Mouse (Mus musculus): ENCODE results near the gene Tas1r3. TPM values are rescaled to one million over a fixed set of nuclear protein-coding genes. Genes with fewer than 3 reads are reported as not detected.

Tas1r3 gene
- polyA plus RNA-seq, 1 experiment from 2014 or later: 0.45 TPM

DNA sequence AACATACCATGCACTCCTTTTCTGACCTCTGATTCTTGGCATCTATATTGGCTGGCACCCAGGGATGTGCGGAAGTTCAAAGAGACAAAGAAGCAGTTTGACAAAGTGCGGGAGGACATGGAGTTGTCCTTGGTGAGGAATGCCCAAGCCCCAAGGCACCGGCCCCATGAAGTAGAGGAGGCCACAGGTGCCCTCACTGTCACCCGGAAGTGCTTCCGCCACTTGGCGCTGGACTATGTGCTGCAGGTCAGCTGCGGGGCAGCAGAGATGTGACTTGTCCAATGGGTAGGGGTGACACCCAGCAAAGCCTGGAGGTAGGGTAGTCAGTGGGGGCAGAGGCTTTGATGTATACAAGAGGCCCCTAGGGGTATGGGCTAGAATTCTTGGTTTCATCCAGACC lies 36.2 kb upstream of the Tas1r3 start:
- 97% methylated on average over 7 of the region's 7 CpGs for WGBS
- Histone ChIP-seq H3K4me3 (ENCODE audit: low read depth, low read length) (no peak overlapping the region), H3K9ac (ENCODE audit: low read length) (no peak overlapping the region), H3K27ac (ENCODE audit: low read depth, low read length) (no peak overlapping the region), H3K27me3 (ENCODE audit: control insufficient read depth, insufficient read depth, low read length) (no peaks in the 10 kb centered on the region), H3K9me3 (ENCODE audit: control insufficient read depth, low read length) (no peaks in the 10 kb centered on the region), H3K4me2 (ENCODE audit: low read depth, low read length, severe bottlenecking) (no peak overlapping the region), H3K36me3 (ENCODE audit: control insufficient read depth, insufficient read depth, low read length) (peaks cover 7% of the 10 kb centered on the region; the same call in 1 of the 2 replicates), H3K4me1 (replicated peaks; ENCODE audit: control insufficient read depth, insufficient read depth, low read length) (0 out of 2 replicates have a peak, but pooled peaks cover 2% of the 10 kb centered on the region)
- DNase-seq (ENCODE audit: low spot score) (peak; percentile 32), ATAC-seq (replicated peaks; ENCODE audit: low FRiP score) (no peak)

DNA sequence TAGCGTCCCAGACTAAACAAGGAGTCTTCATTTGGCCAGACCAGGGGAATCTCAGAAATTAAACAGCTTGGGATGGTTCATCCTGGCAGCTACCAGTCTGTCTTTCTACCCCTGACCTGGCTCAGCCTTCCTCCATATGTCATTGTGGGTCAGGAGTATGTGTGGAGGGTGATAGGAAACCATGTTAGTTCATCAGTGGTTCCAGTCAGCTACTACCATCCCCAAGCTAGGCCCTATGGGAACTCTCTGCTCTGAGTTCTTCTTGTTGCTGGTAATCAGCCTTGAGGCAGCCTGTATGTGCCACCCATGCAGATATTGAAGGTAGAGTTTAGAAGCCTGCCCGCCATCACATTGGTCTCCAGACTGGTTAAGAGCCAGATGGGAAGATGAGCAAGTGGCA lies 35.2 kb upstream of the Tas1r3 start:
- H3K36me3 ChIP-seq (ENCODE audit: control insufficient read depth, insufficient read depth, low read length): peaks cover 3% of the 10 kb centered on the region; the same call in 1 of the 2 replicates
- WGBS: 96% methylated on average over 2 of the region's 2 CpGs
- no peak for ATAC-seq (replicated peaks; ENCODE audit: low FRiP score)

DNA sequence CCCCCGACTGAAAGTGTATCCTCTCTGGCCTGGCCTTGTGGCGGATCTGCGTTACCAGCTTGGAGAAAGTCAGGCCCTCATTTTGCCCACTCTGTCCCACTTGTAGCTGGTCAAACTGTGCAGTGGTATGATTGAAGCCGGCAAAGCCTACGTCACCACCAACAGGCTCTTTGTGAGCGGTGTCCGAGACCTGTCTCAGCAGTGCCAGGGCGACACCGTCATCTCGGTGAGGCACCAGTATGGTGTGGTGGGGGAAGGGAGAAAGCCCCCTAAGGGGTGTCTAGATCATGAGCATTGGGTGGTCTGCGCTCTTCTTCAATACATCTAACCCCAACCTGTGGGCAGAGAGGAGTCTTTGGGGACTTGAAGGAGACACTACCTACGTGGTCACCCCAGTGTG lies 33.3 kb upstream of the Tas1r3 start:
- Histone ChIP-seq H3K4me3 (ENCODE audit: low read depth, low read length) (no peak overlapping the region), H3K4me1 (replicated peaks; ENCODE audit: control insufficient read depth, insufficient read depth, low read length) (peaks cover 11% of the 10 kb centered on the region; the same call in 1 of the 2 replicates), H3K27me3 (ENCODE audit: control insufficient read depth, insufficient read depth, low read length) (no peaks in the 10 kb centered on the region), H3K9me3 (ENCODE audit: control insufficient read depth, low read length) (no peaks in the 10 kb centered on the region), H3K27ac (ENCODE audit: low read depth, low read length) (no peak overlapping the region), H3K36me3 (ENCODE audit: control insufficient read depth, insufficient read depth, low read length) (peaks cover 3% of the 10 kb centered on the region; the same call in 1 of the 2 replicates), H3K4me2 (ENCODE audit: low read depth, low read length, severe bottlenecking) (no peak overlapping the region), H3K9ac (ENCODE audit: low read length) (no peak overlapping the region)
- ATAC-seq (replicated peaks; ENCODE audit: low FRiP score) (no peak), DNase-seq (ENCODE audit: low spot score) (peak; percentile 44)
- WGBS: 97% methylated on average over 12 of the region's 12 CpGs

More for the DNA sequence above, 35.2 kb upstream of the Tas1r3 start:
- H3K4me2 ChIP-seq (ENCODE audit: low read depth, low read length, severe bottlenecking): no peak overlapping the region
- H3K4me1 ChIP-seq (replicated peaks; ENCODE audit: control insufficient read depth, insufficient read depth, low read length): peaks cover 9% of the 10 kb centered on the region; the same call in 1 of the 2 replicates
- no peaks in the 10 kb centered on the region for H3K27me3 ChIP-seq (ENCODE audit: control insufficient read depth, insufficient read depth, low read length)
- no peak overlapping the region for H3K27ac ChIP-seq (ENCODE audit: low read depth, low read length)
- no peak overlapping the region for H3K9ac ChIP-seq (ENCODE audit: low read length)
- H3K9me3 ChIP-seq (ENCODE audit: control insufficient read depth, low read length): no peaks in the 10 kb centered on the region
- DNase-seq (ENCODE audit: low spot score): peak; percentile 22
- H3K4me3 ChIP-seq (ENCODE audit: low read depth, low read length): no peak overlapping the region

DNA sequence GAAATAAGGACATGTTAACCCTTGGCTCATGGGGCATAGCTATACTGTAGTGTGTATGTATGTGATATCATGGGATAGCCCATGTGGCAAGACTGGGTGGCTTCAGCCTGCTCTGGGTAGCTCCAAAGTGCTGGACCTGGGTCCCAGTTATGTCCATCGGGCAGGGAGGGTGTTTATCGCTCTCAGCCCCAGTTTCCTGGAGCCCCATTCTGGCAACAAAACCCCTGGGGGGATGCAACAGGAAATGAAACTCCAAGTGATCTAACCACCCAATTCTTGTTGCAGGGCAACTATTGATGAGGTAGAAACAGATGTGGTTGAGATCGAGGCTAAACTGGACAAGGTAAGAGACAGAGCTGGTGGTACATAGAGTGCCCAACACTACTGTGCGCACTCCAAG lies 32.7 kb upstream of the Tas1r3 start:
- Histone ChIP-seq H3K9ac (ENCODE audit: low read length) (no peak overlapping the region), H3K4me3 (ENCODE audit: low read depth, low read length) (no peak overlapping the region), H3K27ac (ENCODE audit: low read depth, low read length) (no peak overlapping the region), H3K36me3 (ENCODE audit: control insufficient read depth, insufficient read depth, low read length) (peaks cover 3% of the 10 kb centered on the region; the same call in 1 of the 2 replicates), H3K27me3 (ENCODE audit: control insufficient read depth, insufficient read depth, low read length) (no peaks in the 10 kb centered on the region), H3K4me1 (replicated peaks; ENCODE audit: control insufficient read depth, insufficient read depth, low read length) (peaks cover 13% of the 10 kb centered on the region; the same call in 1 of the 2 replicates), H3K9me3 (ENCODE audit: control insufficient read depth, low read length) (no peaks in the 10 kb centered on the region), H3K4me2 (ENCODE audit: low read depth, low read length, severe bottlenecking) (no peak overlapping the region)
- ATAC-seq (replicated peaks; ENCODE audit: low FRiP score): no peak
- peak; percentile 44 for DNase-seq (ENCODE audit: low spot score)
- 91% methylated on average over 4 of the region's 4 CpGs for WGBS

DNA sequence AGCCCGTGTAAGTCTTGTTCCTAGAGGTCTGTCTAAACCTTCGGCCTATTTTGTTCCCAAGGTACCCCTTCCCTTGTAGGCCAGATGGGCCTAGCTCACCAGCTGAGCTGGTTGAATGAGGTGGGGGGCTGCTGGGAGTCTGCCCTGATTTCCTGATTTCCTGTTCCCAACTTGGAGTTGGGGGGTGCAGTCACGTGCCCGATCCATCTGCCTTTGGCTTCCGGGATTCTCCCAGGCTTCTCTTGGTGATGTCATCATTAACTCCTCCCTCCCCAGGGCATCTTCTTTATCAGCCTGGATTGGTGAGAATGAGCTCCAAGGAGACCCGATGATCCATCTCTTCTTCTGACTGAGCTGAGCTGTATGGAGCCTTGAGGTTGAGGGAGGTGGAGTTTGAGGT lies 32.1 kb upstream of the Tas1r3 start:
- H3K27ac ChIP-seq (ENCODE audit: low read depth, low read length): no peak overlapping the region
- H3K36me3 ChIP-seq (ENCODE audit: control insufficient read depth, insufficient read depth, low read length): peaks cover 3% of the 10 kb centered on the region; the same call in 1 of the 2 replicates
- no peak overlapping the region; the same call in 1 of the 2 replicates for H3K9ac ChIP-seq (ENCODE audit: low read length)
- H3K4me2 ChIP-seq (ENCODE audit: low read depth, low read length, severe bottlenecking): no peak overlapping the region
- no peak overlapping the region for H3K4me3 ChIP-seq (ENCODE audit: low read depth, low read length)
- DNase-seq (ENCODE audit: low spot score) (peak; percentile 50), ATAC-seq (replicated peaks; ENCODE audit: low FRiP score) (no peak)
- H3K4me1 ChIP-seq (replicated peaks; ENCODE audit: control insufficient read depth, insufficient read depth, low read length): peaks cover 17% of the 10 kb centered on the region; the same call in 1 of the 2 replicates
- H3K27me3 ChIP-seq (ENCODE audit: control insufficient read depth, insufficient read depth, low read length): no peaks in the 10 kb centered on the region
- H3K9me3 ChIP-seq (ENCODE audit: control insufficient read depth, low read length): no peaks in the 10 kb centered on the region
- 49% methylated on average over 6 of the region's 6 CpGs for WGBS

DNA sequence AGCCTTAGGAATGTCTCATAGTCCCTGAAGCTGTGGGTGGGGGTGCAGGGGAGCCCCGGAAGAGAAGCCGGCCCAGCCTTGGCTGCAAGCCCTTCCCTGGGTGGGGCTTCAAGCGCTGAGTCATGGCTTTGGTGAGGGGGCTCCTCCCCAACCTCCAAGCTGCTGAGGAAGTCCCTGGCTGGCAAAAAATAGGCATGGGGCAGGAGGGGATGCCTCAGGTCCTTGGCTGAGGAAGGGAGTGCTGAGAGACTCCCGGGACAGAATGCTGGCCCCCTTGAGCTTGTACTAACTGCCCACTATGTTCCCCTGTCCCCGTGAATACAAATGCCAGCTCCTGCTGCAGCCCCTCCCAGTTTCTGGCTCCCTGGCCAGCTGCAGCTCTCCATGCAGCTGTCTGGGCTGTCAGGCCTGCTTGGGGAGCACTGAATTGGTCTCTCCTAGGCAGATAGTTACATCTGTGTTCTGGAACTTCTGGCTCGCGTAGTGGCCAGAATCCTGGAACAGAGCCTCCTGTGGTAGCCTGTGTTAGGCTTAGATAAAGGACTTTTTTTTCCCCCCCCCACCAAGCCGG lies 31.2 kb upstream of the Tas1r3 start:
- DNase-seq (ENCODE audit: low spot score) (peak; percentile 54), ATAC-seq (replicated peaks; ENCODE audit: low FRiP score) (no peak)
- H3K4me2 ChIP-seq (ENCODE audit: low read depth, low read length, severe bottlenecking): peak overlapping the region; percentile 15; the same call in 1 of the 2 replicates
- no peak overlapping the region for H3K27ac ChIP-seq (ENCODE audit: low read depth, low read length)
- peaks cover 17% of the 10 kb centered on the region; the same call in 1 of the 2 replicates for H3K4me1 ChIP-seq (replicated peaks; ENCODE audit: control insufficient read depth, insufficient read depth, low read length)
- H3K9ac ChIP-seq (ENCODE audit: low read length): peak overlapping the region; percentile 21; the same call in 1 of the 2 replicates
- H3K27me3 ChIP-seq (ENCODE audit: control insufficient read depth, insufficient read depth, low read length): no peaks in the 10 kb centered on the region
- H3K4me3 ChIP-seq (ENCODE audit: low read depth, low read length): 0 out of 2 replicates have a peak overlapping the region, but pooled peaks have one; percentile 5
- H3K9me3 ChIP-seq (ENCODE audit: control insufficient read depth, low read length): no peaks in the 10 kb centered on the region
- 44% methylated on average over 8 of the region's 8 CpGs for WGBS
- H3K36me3 ChIP-seq (ENCODE audit: control insufficient read depth, insufficient read depth, low read length): no peaks in the 10 kb centered on the region; the same call in 1 of the 2 replicates

DNA sequence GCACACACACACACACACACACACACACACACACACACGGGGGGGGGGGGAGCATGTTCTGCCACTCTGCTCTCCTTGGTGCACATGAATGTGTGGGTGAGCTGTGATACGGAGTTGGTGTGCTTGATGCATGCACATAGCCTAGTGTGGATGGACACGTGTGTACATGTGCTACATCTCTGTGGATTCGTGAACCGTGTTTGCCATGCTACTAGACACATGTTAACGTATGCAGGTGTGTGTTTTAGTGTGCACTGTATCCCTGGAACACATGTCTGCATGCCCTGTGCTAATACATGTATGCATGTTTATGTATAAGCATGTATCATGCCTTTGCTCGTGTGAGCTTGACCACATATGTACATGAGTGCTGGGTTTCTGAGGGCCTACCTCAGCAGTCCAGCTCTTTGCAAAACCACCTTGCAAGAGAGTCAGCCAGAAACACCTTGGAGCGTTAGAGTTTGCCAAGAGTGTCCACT lies 30.1 kb upstream of the Tas1r3 start:
- no peaks in the 10 kb centered on the region for H3K9me3 ChIP-seq (ENCODE audit: control insufficient read depth, low read length)
- H3K4me2 ChIP-seq (ENCODE audit: low read depth, low read length, severe bottlenecking): peak overlapping the region; percentile 98
- WGBS: 72% methylated on average over 8 of the region's 8 CpGs
- H3K27ac ChIP-seq (ENCODE audit: low read depth, low read length): no peak overlapping the region
- H3K4me1 ChIP-seq (replicated peaks; ENCODE audit: control insufficient read depth, insufficient read depth, low read length): peaks cover 17% of the 10 kb centered on the region; the same call in 1 of the 2 replicates
- ATAC-seq (replicated peaks; ENCODE audit: low FRiP score): no peak
- no peaks in the 10 kb centered on the region; the same call in 1 of the 2 replicates for H3K36me3 ChIP-seq (ENCODE audit: control insufficient read depth, insufficient read depth, low read length)
- H3K27me3 ChIP-seq (ENCODE audit: control insufficient read depth, insufficient read depth, low read length): no peaks in the 10 kb centered on the region
- peak; percentile 48 for DNase-seq (ENCODE audit: low spot score)
- peak overlapping the region; percentile 88; the same call in 1 of the 2 replicates for H3K9ac ChIP-seq (ENCODE audit: low read length)
- peak overlapping the region; percentile 90 for H3K4me3 ChIP-seq (ENCODE audit: low read depth, low read length)

DNA sequence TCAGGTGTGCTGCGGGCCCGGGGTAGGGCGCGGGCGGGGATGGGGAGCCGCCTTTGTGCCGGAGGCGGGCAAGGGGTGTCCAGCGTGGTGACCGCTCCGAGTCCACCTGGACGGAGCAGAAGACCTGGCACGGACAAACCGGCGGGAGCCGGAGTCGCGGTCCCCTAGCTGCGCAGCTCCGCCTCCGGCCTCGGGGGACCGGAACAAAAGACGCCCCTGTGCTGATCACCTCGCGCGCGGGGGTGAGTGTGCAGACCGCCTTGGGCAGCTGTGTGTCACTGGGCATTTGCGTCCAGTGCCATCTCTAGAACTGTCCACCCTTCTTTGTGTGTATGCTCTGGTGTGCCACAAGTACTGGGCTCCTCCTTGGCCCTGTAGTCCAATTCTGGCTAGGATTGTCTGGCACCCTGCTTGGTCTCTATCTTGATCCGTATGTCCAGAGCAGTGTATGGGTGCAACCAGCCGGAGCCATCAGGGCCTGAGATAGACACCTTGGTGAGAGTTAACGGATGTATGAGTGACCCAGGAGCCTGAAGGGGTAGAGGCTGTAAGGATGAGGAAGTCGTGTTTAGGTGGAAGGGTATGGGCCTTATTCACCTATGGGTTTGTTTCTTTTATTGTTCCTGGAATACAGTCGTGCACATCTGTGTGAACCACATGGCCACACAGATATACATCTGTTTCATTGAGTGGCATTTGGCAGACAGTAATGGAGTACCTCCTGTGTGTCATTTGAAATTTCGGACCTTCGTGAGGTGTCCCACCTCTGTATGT lies 29.5 kb upstream of the Tas1r3 start:
- Histone ChIP-seq H3K36me3 (ENCODE audit: control insufficient read depth, insufficient read depth, low read length) (peaks cover 3% of the 10 kb centered on the region), H3K9me3 (ENCODE audit: control insufficient read depth, low read length) (no peaks in the 10 kb centered on the region), H3K4me2 (ENCODE audit: low read depth, low read length, severe bottlenecking) (peak overlapping the region; percentile 98), H3K9ac (ENCODE audit: low read length) (peak overlapping the region; percentile 88), H3K4me3 (ENCODE audit: low read depth, low read length) (peak overlapping the region; percentile 90), H3K27ac (ENCODE audit: low read depth, low read length) (peak overlapping the region; percentile 96), H3K4me1 (replicated peaks; ENCODE audit: control insufficient read depth, insufficient read depth, low read length) (peaks cover 17% of the 10 kb centered on the region; the same call in 1 of the 2 replicates), H3K27me3 (ENCODE audit: control insufficient read depth, insufficient read depth, low read length) (no peaks in the 10 kb centered on the region)
- WGBS: 6% methylated on average over 37 of the region's 37 CpGs
- DNase-seq (ENCODE audit: low spot score) (peak; percentile 69), ATAC-seq (replicated peaks; ENCODE audit: low FRiP score) (peak; percentile 57)

Data from forebrain, embryonic 11.5 days (tissue).